Mouse (Mus musculus) MEL (cell line): ENCODE results near the gene Whamm.

Experiments
- CHD1 ChIP-seq: IDR thresholded peaks from 2 replicates; pipeline ENCODE4 v1.6.1; 2012; ENCODE audit warnings: low read depth, mild to moderate bottlenecking, inconsistent platforms, low read length, improper control_type of control experiment
- CTCF ChIP-seq, 3 experiments: IDR thresholded peaks in 2 of 3; conservative IDR thresholded peaks in 1 of 3; 2 replicates each; pipeline ENCODE4 v1.5.1; 2011 to 2012; ENCODE audit warnings: low read length in 3 of 3, low read depth in 2 of 3, mild to moderate bottlenecking in 2 of 3, improper control_type of control experiment in 1 of 3, inconsistent platforms in 1 of 3, mixed read lengths in 1 of 3, moderate library complexity in 1 of 3; ENCODE audit not compliant: control insufficient read depth in 1 of 3, insufficient read depth in 1 of 3, poor library complexity in 1 of 3, severe bottlenecking in 1 of 3
- EP300 ChIP-seq, 2 experiments: IDR thresholded peaks; 2 replicates each; pipeline ENCODE4 v1.6.1; 2011; ENCODE audit warnings: improper control_type of control experiment in 2 of 2, low read length in 2 of 2, low read depth in 1 of 2, mild to moderate bottlenecking in 1 of 2
- JUND ChIP-seq: IDR thresholded peaks from 2 replicates; pipeline ENCODE4 v1.6.1; 2011; ENCODE audit warnings: low read depth, mild to moderate bottlenecking, improper control_type of control experiment, low read length
- MXI1 ChIP-seq: IDR thresholded peaks from 2 replicates; pipeline ENCODE4 v1.6.1; 2011; ENCODE audit warnings: mild to moderate bottlenecking, low read depth, low read length, improper control_type of control experiment
- MYB ChIP-seq: IDR thresholded peaks from 2 replicates; pipeline ENCODE4 v1.6.1; 2011; ENCODE audit warnings: mild to moderate bottlenecking, low read depth, low read length, improper control_type of control experiment
- POLR2A ChIP-seq, 2 experiments: IDR thresholded peaks; 2 replicates each; pipeline ENCODE4 v1.6.1; 2011 to 2012; ENCODE audit warnings: low read length in 2 of 2, mild to moderate bottlenecking in 2 of 2, control low read depth in 1 of 2, improper control_type of control experiment in 1 of 2, low read depth in 1 of 2, moderate library complexity in 1 of 2; ENCODE audit not compliant: control insufficient read depth in 1 of 2, insufficient read depth in 1 of 2, poor library complexity in 1 of 2
- TAL1 ChIP-seq: IDR thresholded peaks from 2 replicates; pipeline ENCODE4 v1.6.1; 2012; ENCODE audit warnings: mild to moderate bottlenecking, inconsistent platforms, low read length, moderate library complexity, mixed read lengths

DNA sequence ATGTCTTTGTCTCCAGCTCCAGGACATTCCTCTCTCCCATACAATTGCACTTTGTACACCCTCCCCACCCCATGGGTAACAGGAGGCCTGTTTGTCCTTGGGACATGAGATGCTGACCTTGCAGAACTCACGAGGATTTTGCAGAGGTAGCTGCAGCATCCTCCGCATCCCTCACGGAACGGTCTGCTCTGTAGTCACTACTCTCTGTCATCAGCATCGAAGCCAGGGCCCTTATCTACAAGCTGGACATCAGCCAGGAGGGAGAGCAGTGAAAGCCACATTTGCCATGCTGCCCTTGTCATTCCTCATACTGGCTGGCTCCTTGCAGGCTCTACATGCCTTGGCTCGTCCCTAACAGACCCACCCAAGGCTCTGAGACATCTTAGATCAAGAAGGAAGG is 70.0 kb downstream of the Whamm start:
- no peak for TF ChIP-seq CTCF (IDR thresholded peaks at IDR 0.05 in 2 of 3, conservative IDR thresholded peaks at IDR 0.05 in 1 of 3; ENCODE audit: control insufficient read depth in 1 of 3, insufficient read depth in 1 of 3, low read depth in 2 of 3, low read length in 3 of 3, poor library complexity in 1 of 3, severe bottlenecking in 1 of 3)
- no peak for TF ChIP-seq JUND
- no peak for TF ChIP-seq CHD1
- no peak for TF ChIP-seq POLR2A (IDR thresholded peaks at IDR 0.05; ENCODE audit: control insufficient read depth in 1 of 2, insufficient read depth in 1 of 2, low read depth in 1 of 2, low read length in 2 of 2, poor library complexity in 1 of 2)
- no peak for TF ChIP-seq MYB
- TF ChIP-seq MXI1: no peak
- no peak for TF ChIP-seq TAL1
- no peak for TF ChIP-seq EP300 (IDR thresholded peaks at IDR 0.05; ENCODE audit: low read depth in 1 of 2, low read length in 2 of 2)
